Mouse (Mus musculus) cerebellum, adult 2 months (tissue): ENCODE measurements around the gene Dnal1.

ENCODE experiments used
- CTCF ChIP-seq: fragments of 200-500 bp; IDR thresholded peaks from 2 replicates; pipeline ENCODE4 v1.5.1; 2011; ENCODE audit warnings: low read depth, mild to moderate bottlenecking, control low read depth, low read length, moderate library complexity, borderline replicate concordance; ENCODE audit not compliant: insufficient read depth
- POLR2A ChIP-seq: fragments of 200-500 bp; IDR thresholded peaks from 2 replicates; pipeline ENCODE4 v1.6.1; 2011; ENCODE audit warnings: low read length, control low read depth, borderline replicate concordance; ENCODE audit not compliant: insufficient read depth

DNA sequence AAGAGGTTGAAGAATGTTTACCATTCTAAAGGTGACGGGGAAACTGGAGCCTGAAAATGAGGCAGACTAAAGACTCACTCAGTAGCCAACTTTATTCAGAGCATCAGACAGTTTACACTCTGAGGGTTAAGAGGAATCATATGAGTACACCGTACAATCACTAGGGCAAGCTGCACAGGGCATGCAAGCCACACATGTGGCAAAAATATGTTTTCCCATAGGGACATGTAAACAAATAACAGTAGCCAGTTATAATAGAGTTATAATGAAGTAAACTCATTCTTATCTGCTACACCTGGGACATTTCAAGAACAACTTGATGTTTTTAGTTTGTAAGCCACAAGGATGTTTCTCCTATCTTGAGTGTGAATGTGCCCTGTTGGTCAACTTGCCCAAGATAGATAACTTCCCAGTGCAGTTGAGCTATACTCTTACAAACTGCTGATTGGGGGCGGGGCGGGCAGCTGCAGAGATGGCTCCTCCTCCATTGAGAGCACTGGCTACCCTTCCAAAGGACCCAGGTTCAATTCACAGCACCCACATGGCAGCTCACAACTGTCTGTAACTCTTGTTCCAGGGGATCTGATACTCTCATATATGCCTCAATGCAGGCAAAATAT is 36.7 kb upstream of the Dnal1 start:
- TF ChIP-seq CTCF (no peak), POLR2A (no peak)
